Mouse (Mus musculus) regulatory T cell (primary cell): ENCODE measurements at regions not wholly inside any gene's neighbourhood (a gene's known extent, or its start where the extent isn't known, plus 50 kb on each side); places are given as distances from the start of the nearest gene placed in this dataset.

Experiments used
- in situ Hi-C: fragments of 300-600 bp; cut with MboI, MseI; formaldehyde crosslinking; loops from one replicate; pipeline ENCODE4 v1.15.1; 2025; ENCODE audit warnings: high pct_unique_total_duplicates

- in situ Hi-C loops: no loop called here
Observed at GRCm38 (mm10) chr3:132015205-132015604, 69.9 kb upstream of the Dkk2 start.

GRCm38 (mm10) chr3:132017485-132018261, 67.4 kb upstream of the Dkk2 start:
- in situ Hi-C loops: no loop called here

- in situ Hi-C loops: no loop called here
Observed at GRCm38 (mm10) chr3:132018505-132018904, 66.6 kb upstream of the Dkk2 start.

GRCm38 (mm10) chr3:132022032-132022431, 63.1 kb upstream of the Dkk2 start:
- in situ Hi-C loops: no loop called here

GRCm38 (mm10) chr3:132023342-132023741, 61.8 kb upstream of the Dkk2 start:
- in situ Hi-C loops: no loop called here

GRCm38 (mm10) chr3:132029112-132029511, 56.0 kb upstream of the Dkk2 start:
- in situ Hi-C loops: no loop called here

- in situ Hi-C loops: no loop called here
Observed at GRCm38 (mm10) chr3:132033078-132033713, 51.9 kb upstream of the Dkk2 start.

- in situ Hi-C loops: no loop called here
Observed at GRCm38 (mm10) chr3:132035176-132035575, 49.9 kb upstream of the Dkk2 start.
